Mouse (Mus musculus): ENCODE measurements around the gene Kirrel3. TPM values are rescaled to one million over a fixed set of nuclear protein-coding genes. Genes with fewer than 3 reads are reported as not detected.

Kirrel3 gene
- polyA plus RNA-seq, 1 experiment from 2014 or later, result 5.3 TPM

- Histone ChIP-seq H3K27me3 (ENCODE audit: control insufficient read depth, insufficient read depth, low read length) (no peaks in the 10 kb centered on the region), H3K4me2 (ENCODE audit: low read depth, low read length, severe bottlenecking) (no peak overlapping the region), H3K9ac (ENCODE audit: low read length) (no peak overlapping the region), H3K36me3 (ENCODE audit: control insufficient read depth, insufficient read depth, low read length) (no peaks in the 10 kb centered on the region), H3K4me3 (ENCODE audit: low read depth, low read length) (no peak overlapping the region), H3K27ac (ENCODE audit: low read depth, low read length) (no peak overlapping the region), H3K9me3 (ENCODE audit: control insufficient read depth, low read length) (no peaks in the 10 kb centered on the region), H3K4me1 (replicated peaks; ENCODE audit: control insufficient read depth, insufficient read depth, low read length) (no peaks in the 10 kb centered on the region)
- WGBS, result 93% methylated on average over 6 of the region's 6 CpGs
- no peak for DNase-seq (ENCODE audit: low spot score)
- no peak for ATAC-seq (replicated peaks; ENCODE audit: low FRiP score)
Observed at GRCm38 (mm10) chr9:34975245-34975644, 489.6 kb downstream of the Kirrel3 start.

DNA sequence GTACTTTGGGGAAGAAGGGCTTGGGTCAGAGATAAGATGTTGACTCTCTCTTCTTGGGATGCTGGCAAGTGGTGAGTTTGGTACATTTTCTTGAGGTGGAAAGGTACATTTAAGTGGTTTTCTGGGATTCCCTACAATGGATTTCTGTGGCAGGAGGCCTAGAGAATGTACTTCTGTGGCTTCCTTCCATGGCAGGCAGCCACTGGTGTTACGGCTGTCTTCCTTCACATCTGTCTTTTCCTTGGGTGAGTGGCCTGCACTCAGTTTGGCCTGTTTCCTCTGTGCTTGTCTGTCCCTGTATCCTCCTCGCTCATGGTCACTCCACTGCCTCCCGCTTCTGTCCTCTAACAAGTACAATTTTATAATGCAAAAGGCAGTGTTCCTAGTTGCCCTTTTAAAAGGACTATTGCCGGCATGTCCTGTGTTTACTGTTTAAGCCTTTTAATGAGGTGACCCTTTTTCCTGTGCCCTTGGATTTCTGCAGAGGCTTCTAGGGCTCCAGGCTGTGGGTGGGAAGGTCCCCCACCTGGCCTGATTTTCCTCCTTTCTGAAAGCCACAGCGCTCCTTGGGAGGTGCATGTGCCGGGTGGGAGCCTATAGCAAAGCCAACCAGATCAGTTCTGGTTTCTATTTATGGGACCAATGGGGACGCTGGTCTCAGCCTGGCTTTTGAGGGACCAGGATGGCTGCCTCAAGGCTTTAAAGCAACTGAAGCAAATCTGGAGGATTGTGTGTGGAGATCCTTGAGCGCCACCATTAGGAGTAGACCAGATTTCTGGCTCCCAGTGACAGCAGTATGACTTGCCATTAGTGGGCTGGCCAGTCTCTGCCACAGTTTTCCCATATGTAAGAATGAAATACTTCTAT, 491.1 kb downstream of the Kirrel3 start:
- Histone ChIP-seq H3K9ac (ENCODE audit: low read length) (no peak overlapping the region), H3K27ac (ENCODE audit: low read depth, low read length) (no peak overlapping the region), H3K36me3 (ENCODE audit: control insufficient read depth, insufficient read depth, low read length) (no peaks in the 10 kb centered on the region), H3K4me2 (ENCODE audit: low read depth, low read length, severe bottlenecking) (no peak overlapping the region), H3K4me1 (replicated peaks; ENCODE audit: control insufficient read depth, insufficient read depth, low read length) (no peaks in the 10 kb centered on the region), H3K4me3 (ENCODE audit: low read depth, low read length) (no peak overlapping the region), H3K9me3 (ENCODE audit: control insufficient read depth, low read length) (no peaks in the 10 kb centered on the region), H3K27me3 (ENCODE audit: control insufficient read depth, insufficient read depth, low read length) (no peaks in the 10 kb centered on the region)
- DNase-seq (ENCODE audit: low spot score) (no peak), ATAC-seq (replicated peaks; ENCODE audit: low FRiP score) (no peak)
- 80% methylated on average over 8 of the region's 8 CpGs for WGBS

GRCm38 (mm10) chr9:34977700-34978099, 492.0 kb downstream of the Kirrel3 start:
- ATAC-seq (replicated peaks; ENCODE audit: low FRiP score) (no peak), DNase-seq (ENCODE audit: low spot score) (no peak)
- Histone ChIP-seq H3K27me3 (ENCODE audit: control insufficient read depth, insufficient read depth, low read length) (no peaks in the 10 kb centered on the region), H3K4me1 (replicated peaks; ENCODE audit: control insufficient read depth, insufficient read depth, low read length) (no peaks in the 10 kb centered on the region), H3K9ac (ENCODE audit: low read length) (no peak overlapping the region), H3K4me3 (ENCODE audit: low read depth, low read length) (no peak overlapping the region), H3K27ac (ENCODE audit: low read depth, low read length) (no peak overlapping the region), H3K36me3 (ENCODE audit: control insufficient read depth, insufficient read depth, low read length) (no peaks in the 10 kb centered on the region), H3K9me3 (ENCODE audit: control insufficient read depth, low read length) (no peaks in the 10 kb centered on the region), H3K4me2 (ENCODE audit: low read depth, low read length, severe bottlenecking) (no peak overlapping the region)
- WGBS, result 81% methylated on average over 8 of the region's 8 CpGs

GRCm38 (mm10) chr9:34978229-34978628, 492.5 kb downstream of the Kirrel3 start:
- no peak overlapping the region for H3K27ac ChIP-seq (ENCODE audit: low read depth, low read length)
- no peaks in the 10 kb centered on the region for H3K4me1 ChIP-seq (replicated peaks; ENCODE audit: control insufficient read depth, insufficient read depth, low read length)
- 82% methylated on average over 3 of the region's 3 CpGs for WGBS
- H3K27me3 ChIP-seq (ENCODE audit: control insufficient read depth, insufficient read depth, low read length), result no peaks in the 10 kb centered on the region
- no peak overlapping the region for H3K9ac ChIP-seq (ENCODE audit: low read length)
- no peaks in the 10 kb centered on the region for H3K9me3 ChIP-seq (ENCODE audit: control insufficient read depth, low read length)
- DNase-seq (ENCODE audit: low spot score) (no peak), ATAC-seq (replicated peaks; ENCODE audit: low FRiP score) (no peak)
- no peaks in the 10 kb centered on the region for H3K36me3 ChIP-seq (ENCODE audit: control insufficient read depth, insufficient read depth, low read length)
- no peak overlapping the region for H3K4me2 ChIP-seq (ENCODE audit: low read depth, low read length, severe bottlenecking)
- no peak overlapping the region for H3K4me3 ChIP-seq (ENCODE audit: low read depth, low read length)

GRCm38 (mm10) chr9:34980516-34981265, 495.0 kb downstream of the Kirrel3 start:
- Histone ChIP-seq H3K27me3 (ENCODE audit: control insufficient read depth, insufficient read depth, low read length) (no peaks in the 10 kb centered on the region), H3K9me3 (ENCODE audit: control insufficient read depth, low read length) (no peaks in the 10 kb centered on the region), H3K4me3 (ENCODE audit: low read depth, low read length) (no peak overlapping the region), H3K27ac (ENCODE audit: low read depth, low read length) (no peak overlapping the region), H3K9ac (ENCODE audit: low read length) (no peak overlapping the region), H3K4me2 (ENCODE audit: low read depth, low read length, severe bottlenecking) (no peak overlapping the region), H3K36me3 (ENCODE audit: control insufficient read depth, insufficient read depth, low read length) (no peaks in the 10 kb centered on the region), H3K4me1 (replicated peaks; ENCODE audit: control insufficient read depth, insufficient read depth, low read length) (no peaks in the 10 kb centered on the region)
- DNase-seq (ENCODE audit: low spot score) (no peak), ATAC-seq (replicated peaks; ENCODE audit: low FRiP score) (no peak)
- WGBS, result 89% methylated on average over 5 of the region's 5 CpGs

- peak; percentile 37; the same call in 1 of the 2 replicates for ATAC-seq (replicated peaks; ENCODE audit: low FRiP score)
- Histone ChIP-seq H3K36me3 (ENCODE audit: control insufficient read depth, insufficient read depth, low read length) (no peaks in the 10 kb centered on the region), H3K4me3 (ENCODE audit: low read depth, low read length) (no peak overlapping the region), H3K9ac (ENCODE audit: low read length) (no peak overlapping the region), H3K27me3 (ENCODE audit: control insufficient read depth, insufficient read depth, low read length) (no peaks in the 10 kb centered on the region), H3K9me3 (ENCODE audit: control insufficient read depth, low read length) (no peaks in the 10 kb centered on the region), H3K4me1 (replicated peaks; ENCODE audit: control insufficient read depth, insufficient read depth, low read length) (no peaks in the 10 kb centered on the region), H3K4me2 (ENCODE audit: low read depth, low read length, severe bottlenecking) (no peak overlapping the region), H3K27ac (ENCODE audit: low read depth, low read length) (no peak overlapping the region)
- no peak for DNase-seq (ENCODE audit: low spot score)
- WGBS, result 38% methylated on average over 12 of the region's 12 CpGs
Observed at GRCm38 (mm10) chr9:34983513-34984462, 498.1 kb downstream of the Kirrel3 start.

DNA sequence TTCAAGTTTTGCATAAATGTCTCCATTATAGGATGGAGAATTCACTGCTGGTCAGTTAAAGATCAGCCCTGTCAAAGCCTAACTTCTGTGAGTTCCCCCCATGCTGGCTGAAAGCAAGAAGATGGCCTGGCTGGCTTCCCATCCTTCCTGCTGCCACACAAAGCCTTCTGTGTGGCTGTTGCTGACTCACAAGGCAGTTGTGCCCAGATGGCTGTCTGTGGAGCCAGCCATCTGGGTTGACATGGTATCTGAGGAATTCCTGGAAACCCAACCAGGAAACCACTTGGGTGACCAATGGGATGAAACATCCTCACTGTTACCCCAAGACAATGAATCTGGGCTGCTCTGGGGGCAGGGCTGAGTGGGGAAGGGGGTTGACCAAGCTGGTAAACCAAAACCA, 500.5 kb downstream of the Kirrel3 start:
- H3K36me3 ChIP-seq (ENCODE audit: control insufficient read depth, insufficient read depth, low read length), result no peaks in the 10 kb centered on the region
- ATAC-seq (replicated peaks; ENCODE audit: low FRiP score) (no peak), DNase-seq (ENCODE audit: low spot score) (no peak)
- H3K9me3 ChIP-seq (ENCODE audit: control insufficient read depth, low read length), result no peaks in the 10 kb centered on the region
- no peak overlapping the region for H3K27ac ChIP-seq (ENCODE audit: low read depth, low read length)
- H3K4me1 ChIP-seq (replicated peaks; ENCODE audit: control insufficient read depth, insufficient read depth, low read length), result no peaks in the 10 kb centered on the region
- no peaks in the 10 kb centered on the region for H3K27me3 ChIP-seq (ENCODE audit: control insufficient read depth, insufficient read depth, low read length)
- H3K4me2 ChIP-seq (ENCODE audit: low read depth, low read length, severe bottlenecking), result no peak overlapping the region
- no peak overlapping the region for H3K9ac ChIP-seq (ENCODE audit: low read length)
- no peak overlapping the region for H3K4me3 ChIP-seq (ENCODE audit: low read depth, low read length)

DNA sequence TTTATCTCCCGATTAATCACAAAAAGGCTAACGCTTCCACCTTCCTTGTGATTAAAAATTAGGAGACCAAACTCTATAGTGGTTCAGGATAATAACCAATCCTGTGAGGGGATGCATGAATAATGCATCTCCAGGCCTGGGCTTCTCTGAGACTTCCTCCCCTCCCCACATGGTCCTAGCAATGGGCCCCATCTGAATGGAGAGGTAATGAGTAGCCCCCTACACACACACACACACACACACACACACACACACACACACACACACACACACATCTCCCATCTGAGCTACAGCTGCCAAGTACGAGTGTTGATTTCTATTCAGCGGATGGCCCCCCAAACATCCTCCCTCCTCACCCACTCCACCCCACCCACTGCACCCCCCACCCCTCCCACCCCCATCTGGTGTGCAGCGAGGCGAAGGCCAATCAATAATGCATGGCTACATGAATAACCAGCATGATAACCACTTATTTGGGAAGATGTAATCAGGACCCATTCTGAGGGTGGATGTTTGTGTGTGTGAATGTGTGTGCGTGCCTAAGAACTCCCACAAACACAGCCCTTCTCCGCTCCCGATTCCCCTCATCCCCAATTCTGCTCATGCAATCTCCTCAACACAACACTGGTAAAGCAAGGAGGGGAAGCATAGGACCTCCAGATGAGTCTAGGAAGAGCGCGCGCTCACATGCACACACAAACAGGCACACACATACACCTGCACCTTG, 501.9 kb downstream of the Kirrel3 start:
- 84% methylated on average over 12 of the region's 12 CpGs for WGBS
- ATAC-seq (replicated peaks; ENCODE audit: low FRiP score), result peak; percentile 49; the same call in 1 of the 2 replicates
- no peaks in the 10 kb centered on the region for H3K27me3 ChIP-seq (ENCODE audit: control insufficient read depth, insufficient read depth, low read length)
- H3K27ac ChIP-seq (ENCODE audit: low read depth, low read length), result no peak overlapping the region
- DNase-seq (ENCODE audit: low spot score), result no peak
- no peaks in the 10 kb centered on the region for H3K36me3 ChIP-seq (ENCODE audit: control insufficient read depth, insufficient read depth, low read length)
- no peak overlapping the region for H3K4me2 ChIP-seq (ENCODE audit: low read depth, low read length, severe bottlenecking)
- H3K9me3 ChIP-seq (ENCODE audit: control insufficient read depth, low read length), result no peaks in the 10 kb centered on the region
- no peak overlapping the region for H3K9ac ChIP-seq (ENCODE audit: low read length)
- no peak overlapping the region for H3K4me3 ChIP-seq (ENCODE audit: low read depth, low read length)
- H3K4me1 ChIP-seq (replicated peaks; ENCODE audit: control insufficient read depth, insufficient read depth, low read length), result no peaks in the 10 kb centered on the region
